Mouse (Mus musculus): ENCODE results near the gene Gpr153. TPM values are rescaled to one million over a fixed set of nuclear protein-coding genes. Genes with fewer than 3 reads are reported as not detected.
"Not testable (repeated sequence)": the region's sequence is repeated elsewhere in the genome, so short reads cannot be mapped to it uniquely, and the experiment has no call there.

Gpr153 gene
- total RNA-seq (2017): 0.39 to 0.86 TPM in 2 of 3 replicates, not detected in the other

GRCm38 (mm10) chr4:152273621-152274236 is at the start of gene Gpr153:
Gene Gpr153 (plus strand): TSS chr4:152274232.
- no peak for ATAC-seq (replicated peaks; ENCODE audit: insufficient number of reproducible peaks, low FRiP score, low TSS enrichment, poor library complexity, severe bottlenecking)

- ATAC-seq (replicated peaks; ENCODE audit: insufficient number of reproducible peaks, low FRiP score, low TSS enrichment, poor library complexity, severe bottlenecking): no peak
Measured at GRCm38 (mm10) chr4:152226901-152227486, 47.0 kb upstream of the Gpr153 start.

- ATAC-seq (replicated peaks; ENCODE audit: insufficient number of reproducible peaks, low FRiP score, low TSS enrichment, poor library complexity, severe bottlenecking): no peak
Measured at GRCm38 (mm10) chr4:152227749-152228527, 46.1 kb upstream of the Gpr153 start.

- ATAC-seq (replicated peaks; ENCODE audit: insufficient number of reproducible peaks, low FRiP score, low TSS enrichment, poor library complexity, severe bottlenecking): not testable (repeated sequence)
Measured at GRCm38 (mm10) chr4:152230331-152230730, 43.7 kb upstream of the Gpr153 start.

- no peak for ATAC-seq (replicated peaks; ENCODE audit: insufficient number of reproducible peaks, low FRiP score, low TSS enrichment, poor library complexity, severe bottlenecking)
Measured at GRCm38 (mm10) chr4:152231326-152231725, 42.7 kb upstream of the Gpr153 start.

GRCm38 (mm10) chr4:152232411-152232903 is 41.6 kb upstream of the Gpr153 start:
- no peak for ATAC-seq (replicated peaks; ENCODE audit: insufficient number of reproducible peaks, low FRiP score, low TSS enrichment, poor library complexity, severe bottlenecking)

GRCm38 (mm10) chr4:152239974-152240373 is 34.1 kb upstream of the Gpr153 start:
- no peak for ATAC-seq (replicated peaks; ENCODE audit: insufficient number of reproducible peaks, low FRiP score, low TSS enrichment, poor library complexity, severe bottlenecking)

GRCm38 (mm10) chr4:152243241-152243891 is 30.7 kb upstream of the Gpr153 start:
- ATAC-seq (replicated peaks; ENCODE audit: insufficient number of reproducible peaks, low FRiP score, low TSS enrichment, poor library complexity, severe bottlenecking): no peak

GRCm38 (mm10) chr4:152243969-152244368 is 30.1 kb upstream of the Gpr153 start:
- no peak for ATAC-seq (replicated peaks; ENCODE audit: insufficient number of reproducible peaks, low FRiP score, low TSS enrichment, poor library complexity, severe bottlenecking)

GRCm38 (mm10) chr4:152244545-152245522 is 29.2 kb upstream of the Gpr153 start:
- no peak for ATAC-seq (replicated peaks; ENCODE audit: insufficient number of reproducible peaks, low FRiP score, low TSS enrichment, poor library complexity, severe bottlenecking)

- no peak for ATAC-seq (replicated peaks; ENCODE audit: insufficient number of reproducible peaks, low FRiP score, low TSS enrichment, poor library complexity, severe bottlenecking)
Measured at GRCm38 (mm10) chr4:152246011-152246410, 28.0 kb upstream of the Gpr153 start.

GRCm38 (mm10) chr4:152247195-152247594 is 26.8 kb upstream of the Gpr153 start:
- no peak for ATAC-seq (replicated peaks; ENCODE audit: insufficient number of reproducible peaks, low FRiP score, low TSS enrichment, poor library complexity, severe bottlenecking)

GRCm38 (mm10) chr4:152250615-152251014 is 23.4 kb upstream of the Gpr153 start:
- no peak for ATAC-seq (replicated peaks; ENCODE audit: insufficient number of reproducible peaks, low FRiP score, low TSS enrichment, poor library complexity, severe bottlenecking)

GRCm38 (mm10) chr4:152253183-152253759 is 20.8 kb upstream of the Gpr153 start:
- no peak for ATAC-seq (replicated peaks; ENCODE audit: insufficient number of reproducible peaks, low FRiP score, low TSS enrichment, poor library complexity, severe bottlenecking)

- no peak for ATAC-seq (replicated peaks; ENCODE audit: insufficient number of reproducible peaks, low FRiP score, low TSS enrichment, poor library complexity, severe bottlenecking)
Measured at GRCm38 (mm10) chr4:152257070-152257469, 17.0 kb upstream of the Gpr153 start.

GRCm38 (mm10) chr4:152260451-152260850 is 13.6 kb upstream of the Gpr153 start:
- ATAC-seq (replicated peaks; ENCODE audit: insufficient number of reproducible peaks, low FRiP score, low TSS enrichment, poor library complexity, severe bottlenecking): no peak

- ATAC-seq (replicated peaks; ENCODE audit: insufficient number of reproducible peaks, low FRiP score, low TSS enrichment, poor library complexity, severe bottlenecking): no peak
Measured at GRCm38 (mm10) chr4:152262187-152262586, 11.8 kb upstream of the Gpr153 start.

- no peak for ATAC-seq (replicated peaks; ENCODE audit: insufficient number of reproducible peaks, low FRiP score, low TSS enrichment, poor library complexity, severe bottlenecking)
Measured at GRCm38 (mm10) chr4:152263089-152263488, 10.9 kb upstream of the Gpr153 start.
